Mouse (Mus musculus) heart, embryonic 14.5 days (tissue): ENCODE measurements around the gene Fbll1. TPM values are rescaled to one million over a fixed set of nuclear protein-coding genes. Genes with fewer than 3 reads are reported as not detected.
A peak's percentile ranks its signal among the peaks of the same experiment; 100 is the strongest.

ENCODE experiments used
- microRNA counts: library from miRNA; unstranded; fragments of <30 nt; microRNA quantifications from one replicate; lab custom pipeline; 2016
- microRNA-seq: library from miRNA; unstranded; fragments of <30 nt; microRNA quantifications from one replicate; pipeline ENCODE4, GENCODE M21; 2016
- polyA plus RNA-seq: library from polyadenylated mRNA; unstranded; fragments of >200 nt; fragmentation: Nextera tagmentation; extraction: Ambion mirVana; gene quantifications from 2 replicates; pipeline ENCODE4 v1.2.1, GENCODE M21; 2014

Fbll1 gene
- polyA plus RNA-seq, 1 experiment from 2014 or later = 0.14 TPM

MicroRNAs within 50 kb of the gene (microRNA counts, 519-probe panel; counts per million panel counts)
- 6,980 counts per million, percentile 93 among the panel's probes with 10 or more counts for microRNA mmu-miR-103 (lab: Ali Mortazavi, UCI)

Small RNAs within 50 kb of the gene (microRNA-seq; reads per million reads assigned to microRNA genes)
- 2.8 reads per million, percentile 3 among the genes with 10 or more reads in this experiment for gene Mir103-1

Other genes with a start within 250 kb of the Fbll1 start
- gene Pank3, start 29.4 kb downstream of the Fbll1 start, polyA plus RNA-seq = 14.3 and 14.7 TPM in 2 replicates
- gene Rars, start 35.6 kb upstream of the Fbll1 start, polyA plus RNA-seq = 61.8 and 62.4 TPM in 2 replicates
- gene Wwc1, start 181.6 kb upstream of the Fbll1 start, polyA plus RNA-seq = 1.8 and 2.0 TPM in 2 replicates